Mouse (Mus musculus) embryonic facial prominence, embryonic 11.5 days (tissue): ENCODE measurements around the gene Nanp. TPM values are rescaled to one million over a fixed set of nuclear protein-coding genes. Genes with fewer than 3 reads are reported as not detected.
A peak's percentile ranks its signal among the peaks of the same experiment; 100 is the strongest.

Experiments
- ATAC-seq: fragments of 200-750 bp; cut with Nextera tagmentation; replicated peaks from 2 replicates; pipeline ENCODE4 v1.8.0; 2017; ENCODE audit warnings: low read depth; ENCODE audit not compliant: insufficient number of reproducible peaks, low FRiP score, low TSS enrichment
- DNase-seq: peaks from one replicate; pipeline ENCODE4 v3.0.0-alpha.2; 2015; ENCODE audit warnings: low spot score
- H3K27ac ChIP-seq: fragments of 300-500 bp; sonication (generic); replicated peaks from 2 replicates; pipeline ENCODE4 v1.5.1; 2014; ENCODE audit warnings: mild to moderate bottlenecking, low read depth, low read length, control low read depth
- H3K27me3 ChIP-seq: fragments of 300-500 bp; sonication (generic); 2 replicates; pipeline ENCODE4 v1.6.1; 2014; ENCODE audit warnings: mild to moderate bottlenecking, low read length, moderate library complexity, mixed read lengths; ENCODE audit not compliant: control insufficient read depth, insufficient read depth
- H3K36me3 ChIP-seq: fragments of 300-500 bp; sonication (generic); replicated peaks from 2 replicates; pipeline ENCODE4 v1.6.1; 2014; ENCODE audit warnings: low read depth, mild to moderate bottlenecking, low read length, moderate library complexity, mixed read lengths; ENCODE audit not compliant: control insufficient read depth, insufficient read depth
- H3K4me1 ChIP-seq: fragments of 300-500 bp; sonication (generic); 2 replicates; pipeline ENCODE4 v1.6.1; 2014; ENCODE audit warnings: low read length, mixed read lengths; ENCODE audit not compliant: control insufficient read depth, insufficient read depth
- H3K4me2 ChIP-seq: fragments of 300-500 bp; sonication (generic); 2 replicates; pipeline ENCODE4 v1.6.1; 2014; ENCODE audit warnings: low read depth, mild to moderate bottlenecking, control low read depth, low read length, moderate library complexity
- H3K4me3 ChIP-seq: fragments of 300-500 bp; sonication (generic); 2 replicates; pipeline ENCODE4 v1.5.1; 2014; ENCODE audit warnings: low read depth, low read length, control low read depth
- H3K9ac ChIP-seq: fragments of 300-500 bp; sonication (generic); replicated peaks from 2 replicates; pipeline ENCODE4 v1.6.1; 2014; ENCODE audit warnings: mild to moderate bottlenecking, control low read depth, low read length
- H3K9me3 ChIP-seq: fragments of 300-500 bp; sonication (generic); replicated peaks from 2 replicates; pipeline ENCODE4 v1.6.1; 2016; ENCODE audit warnings: mild to moderate bottlenecking, low read length, inconsistent platforms, mixed read lengths; ENCODE audit not compliant: control insufficient read depth
- WGBS: fragments of 180-500 bp; shearing (Covaris S2); extraction: QIAGEN DNeasy Blood & Tissue Kit; methylation state at CpG from one replicate; pipeline ENCODE4 v1.1.7; 2014; 5-methylcytosine and 5-hydroxymethylcytosine counted together
- polyA plus RNA-seq: library from polyadenylated mRNA; unstranded; fragments of >200 nt; fragmentation: Nextera tagmentation; extraction: Ambion mirVana; gene quantifications from 2 replicates; pipeline ENCODE4 v1.2.1, GENCODE M21; 2014

Nanp gene
- 54.3 and 62.0 TPM in 2 replicates for polyA plus RNA-seq

DNA sequence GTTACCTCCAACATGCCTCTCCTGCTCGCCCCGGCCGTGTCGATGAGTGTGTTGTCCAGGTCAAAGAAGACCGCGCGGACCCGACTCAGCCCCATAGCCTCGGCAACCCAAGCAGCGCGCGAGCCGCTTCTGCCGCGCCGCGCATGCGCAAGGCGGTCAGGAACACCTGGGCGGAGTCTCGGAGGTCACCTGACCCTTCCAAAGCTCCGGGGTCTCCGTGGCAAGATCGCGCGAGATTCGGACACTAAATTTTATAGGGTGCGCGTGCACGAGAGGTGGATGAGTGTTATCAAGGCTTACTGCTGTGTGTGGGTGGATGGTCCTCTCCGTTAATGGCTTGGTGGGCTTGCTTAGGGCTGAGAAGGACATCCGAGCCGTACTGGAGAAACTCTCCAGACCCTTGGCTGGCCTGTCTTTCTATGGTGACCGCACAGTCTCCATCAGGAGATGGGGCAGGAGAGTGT is at the start of gene Nanp, which contains the start of gene Ninl:
TSS of gene Nanp (minus strand) at position 167 of the 464 bp plus-strand sequence.
TSS of gene Ninl (minus strand) at position 151 of the 464 bp plus-strand sequence.
- Histone ChIP-seq H3K9me3 (no peaks in the 10 kb centered on the region), H3K4me3 (peak within 1 kb of the TSS; percentile 86), H3K36me3 (no peaks in the 10 kb centered on the region), H3K4me2 (peak within 1 kb of the TSS; percentile 68), H3K27ac (peak within 1 kb of the TSS; percentile 25; the same call in 1 of the 2 replicates), H3K9ac (peak within 1 kb of the TSS; percentile 99), H3K4me1 (no peaks in the 10 kb centered on the region; the same call in 1 of the 2 replicates), H3K27me3 (no peaks in the 10 kb centered on the region)
- WGBS: 2% methylated on average over 34 of the region's 34 CpGs
- peak; percentile 96 for DNase-seq
- ATAC-seq: peak; percentile 92

DNA sequence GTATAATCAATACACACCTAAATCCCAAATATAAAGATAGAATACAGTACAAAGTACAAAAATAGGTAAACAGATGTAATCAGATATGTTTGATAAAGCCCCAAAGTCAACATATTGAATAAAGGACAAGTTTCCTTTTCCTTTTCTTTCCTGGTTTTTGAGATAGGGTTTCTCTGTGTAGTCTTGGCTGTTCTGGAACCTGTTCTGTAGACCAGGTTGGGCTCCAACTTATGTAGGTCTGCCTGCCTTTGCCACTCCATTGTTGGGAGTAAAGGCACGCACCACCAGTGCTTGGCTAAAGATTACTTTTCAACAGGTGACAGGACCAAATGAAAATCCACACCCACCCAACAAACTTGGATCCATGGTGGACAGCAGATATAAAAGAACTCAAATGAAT is 17.4 kb upstream of the Nanp start:
- Histone ChIP-seq H3K36me3 (no peaks in the 10 kb centered on the region), H3K27ac (no peak overlapping the region), H3K27me3 (no peaks in the 10 kb centered on the region), H3K4me1 (no peaks in the 10 kb centered on the region), H3K4me3 (no peak overlapping the region), H3K9ac (no peak overlapping the region), H3K4me2 (no peak overlapping the region), H3K9me3 (no peaks in the 10 kb centered on the region)
- no peak for DNase-seq
- WGBS: 86% methylated on average over 1 of the region's 1 CpGs
- ATAC-seq: no peak

DNA sequence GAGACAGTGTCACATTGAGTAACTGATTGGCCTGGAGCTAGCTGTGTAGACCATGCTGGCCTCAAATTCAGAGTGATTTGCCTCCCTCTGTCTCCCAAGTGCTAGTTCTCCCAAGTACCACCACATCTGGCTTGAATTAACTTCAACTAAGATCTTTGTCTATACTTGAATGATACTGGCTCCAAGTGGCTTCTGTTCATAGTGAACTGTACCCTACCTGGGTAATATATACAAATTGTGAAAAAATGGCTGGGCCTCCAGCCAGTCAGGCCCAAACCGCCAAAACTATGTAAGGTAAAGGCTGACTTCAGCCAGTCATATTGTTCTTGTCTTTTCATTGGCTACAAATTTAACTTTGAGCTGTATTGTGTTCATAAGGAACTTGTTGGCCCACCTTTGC is 1.2 kb upstream of the Nanp start:
- Histone ChIP-seq H3K4me1 (no peaks in the 10 kb centered on the region; the same call in 1 of the 2 replicates), H3K27ac (no peak overlapping the region), H3K4me2 (no peak overlapping the region), H3K4me3 (no peak overlapping the region), H3K9me3 (no peaks in the 10 kb centered on the region), H3K27me3 (no peaks in the 10 kb centered on the region), H3K36me3 (no peaks in the 10 kb centered on the region), H3K9ac (no peak overlapping the region)
- ATAC-seq (no peak), DNase-seq (no peak)
- 86% methylated on average over 1 of the region's 1 CpGs for WGBS

DNA sequence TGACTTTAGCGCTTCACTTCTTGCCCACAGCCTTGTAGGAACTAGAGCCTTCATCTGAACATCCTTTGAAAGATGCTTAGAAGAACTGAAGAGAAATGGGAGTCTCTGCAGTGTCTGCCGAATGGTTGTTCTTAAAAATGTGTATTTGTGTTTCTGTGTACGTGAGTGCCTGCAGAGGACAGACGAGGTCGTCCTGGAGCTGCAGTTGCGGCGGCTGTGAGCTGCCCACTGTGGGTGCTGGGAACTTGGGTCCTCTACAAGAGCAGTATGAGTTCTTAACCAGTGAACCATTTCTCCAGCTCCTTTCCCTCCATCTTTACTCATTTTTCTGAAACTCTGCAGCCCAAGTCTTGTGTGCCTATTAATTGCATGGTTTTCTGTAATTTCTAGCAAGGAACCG is 528 bp upstream of the Nanp start:
- H3K27ac ChIP-seq: no peak overlapping the region

DNA sequence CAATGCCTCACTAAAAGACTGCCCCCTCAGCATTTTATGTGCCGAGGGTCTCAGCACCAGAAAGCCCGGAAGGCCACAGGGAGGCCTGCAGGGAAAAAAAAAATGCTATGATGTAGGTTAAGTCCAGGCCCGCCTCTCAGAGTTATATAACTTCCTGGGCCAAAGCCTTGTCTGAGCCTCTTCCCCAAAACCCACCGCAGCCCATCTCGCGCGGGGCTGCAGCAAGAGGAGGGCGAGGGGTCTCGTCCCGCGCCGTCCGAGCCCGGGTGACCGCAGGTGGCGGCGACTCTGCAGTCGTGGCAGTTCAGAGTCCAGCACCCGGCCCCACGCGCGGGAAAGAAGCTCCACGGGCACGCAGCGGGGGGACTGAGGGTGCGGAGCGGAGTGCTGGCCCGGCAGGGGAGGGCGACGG is 381 bp downstream of the Nanp start:
- peak overlapping the region; percentile 99 for H3K9ac ChIP-seq
- peak overlapping the region; percentile 86 for H3K4me3 ChIP-seq
- no peaks in the 10 kb centered on the region; the same call in 1 of the 2 replicates for H3K4me1 ChIP-seq
- DNase-seq (no peak), ATAC-seq (peak; percentile 79; the same call in 1 of the 2 replicates)
- H3K27me3 ChIP-seq: no peaks in the 10 kb centered on the region
- H3K27ac ChIP-seq: peak overlapping the region; percentile 25; the same call in 1 of the 2 replicates
- H3K36me3 ChIP-seq: no peaks in the 10 kb centered on the region
- H3K9me3 ChIP-seq: no peaks in the 10 kb centered on the region
- peak overlapping the region; percentile 68 for H3K4me2 ChIP-seq
- 1% methylated on average over 30 of the region's 30 CpGs for WGBS

More for the DNA sequence above, 528 bp upstream of the Nanp start:
- DNase-seq (no peak), ATAC-seq (peak; percentile 8; the same call in 1 of the 2 replicates)
- Histone ChIP-seq H3K4me2 (peak overlapping the region; percentile 52), H3K9ac (peak overlapping the region; percentile 99), H3K27me3 (no peaks in the 10 kb centered on the region), H3K36me3 (no peaks in the 10 kb centered on the region), H3K4me1 (no peaks in the 10 kb centered on the region; the same call in 1 of the 2 replicates), H3K9me3 (no peaks in the 10 kb centered on the region), H3K4me3 (peak overlapping the region; percentile 86)
- 53% methylated on average over 8 of the region's 8 CpGs for WGBS

DNA sequence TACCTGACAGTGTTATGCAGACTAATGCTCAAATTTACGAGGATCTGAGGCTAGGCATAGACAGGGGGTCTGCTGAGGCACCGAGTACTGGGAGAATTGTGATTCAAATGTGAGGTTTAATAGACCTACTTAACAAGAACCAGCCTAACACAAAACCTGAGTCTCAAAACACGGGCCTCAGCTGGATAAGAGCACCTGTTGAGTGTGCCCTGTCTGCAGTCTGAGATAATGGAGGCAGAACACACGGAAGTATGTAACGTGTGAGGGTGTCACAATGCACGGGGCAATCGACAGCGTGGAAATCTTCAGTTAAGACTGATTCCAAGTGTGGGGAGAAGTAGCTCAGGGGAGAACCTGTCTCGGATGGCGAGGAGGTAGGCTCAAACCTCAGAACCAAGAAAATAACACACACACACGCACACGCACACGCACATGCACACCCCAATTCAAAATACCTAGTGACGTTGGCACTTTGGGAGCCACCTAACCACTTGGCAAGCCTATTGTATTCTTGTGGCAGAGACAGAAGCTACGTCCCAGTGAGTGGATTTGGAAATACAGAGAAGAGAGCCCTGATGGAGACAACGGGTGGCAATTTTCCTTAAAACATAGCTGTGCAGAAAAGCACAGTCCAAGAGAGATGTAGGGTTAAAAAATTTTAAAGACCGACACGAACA is 1.2 kb downstream of the Nanp start:
- no peak for ATAC-seq
- Histone ChIP-seq H3K27me3 (no peaks in the 10 kb centered on the region), H3K36me3 (no peaks in the 10 kb centered on the region), H3K4me1 (no peaks in the 10 kb centered on the region; the same call in 1 of the 2 replicates), H3K27ac (no peak overlapping the region), H3K9me3 (no peaks in the 10 kb centered on the region), H3K4me3 (peak overlapping the region; percentile 86), H3K9ac (peak overlapping the region; percentile 99), H3K4me2 (peak overlapping the region; percentile 68)
- no peak for DNase-seq
- WGBS: 68% methylated on average over 18 of the region's 18 CpGs

DNA sequence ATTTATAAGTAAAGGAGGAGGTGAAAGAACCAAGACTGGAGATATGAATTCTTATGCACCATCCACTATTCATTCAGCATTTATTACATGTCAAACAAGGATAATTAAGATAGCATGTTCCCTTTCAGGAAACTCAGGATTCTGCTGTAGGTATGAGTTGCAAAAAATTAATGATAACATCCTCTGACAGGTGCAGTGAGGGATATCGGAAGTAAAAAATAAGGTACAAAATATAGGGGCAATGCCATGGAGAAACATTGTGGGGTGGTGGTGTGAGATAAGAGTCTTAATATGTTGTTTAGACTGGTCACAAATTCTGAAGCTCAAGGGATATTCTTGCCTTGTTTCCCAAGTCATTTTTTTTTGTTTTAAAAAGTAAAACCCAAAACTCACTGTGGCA is 1.9 kb downstream of the Nanp start:
- H3K36me3 ChIP-seq: no peaks in the 10 kb centered on the region
- ATAC-seq: no peak
- no peak overlapping the region for H3K9ac ChIP-seq
- no peak for DNase-seq
- no peaks in the 10 kb centered on the region for H3K9me3 ChIP-seq
- no peak overlapping the region for H3K4me3 ChIP-seq
- no peak overlapping the region for H3K4me2 ChIP-seq
- 96% methylated on average over 1 of the region's 1 CpGs for WGBS
- no peak overlapping the region for H3K27ac ChIP-seq
- H3K27me3 ChIP-seq: no peaks in the 10 kb centered on the region
- H3K4me1 ChIP-seq: no peaks in the 10 kb centered on the region; the same call in 1 of the 2 replicates

DNA sequence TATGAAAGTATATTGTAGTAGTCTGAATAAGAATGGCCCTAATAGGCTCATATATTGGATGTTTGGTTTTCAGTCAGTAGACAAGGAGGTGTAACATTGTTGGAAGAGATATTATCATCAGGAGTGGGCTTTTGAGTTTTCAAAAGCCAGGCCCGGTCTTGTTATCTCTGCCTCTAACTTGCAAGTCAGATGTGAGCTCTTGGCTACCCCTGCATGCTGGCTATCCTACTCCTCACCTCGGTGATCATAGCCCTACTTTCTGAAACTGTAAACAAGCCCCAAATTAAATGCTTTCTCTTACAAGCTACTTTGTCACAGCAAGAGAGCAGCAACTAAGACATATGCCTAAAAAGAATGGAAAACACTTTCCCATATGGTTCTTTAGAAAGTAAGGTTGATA is 2.5 kb downstream of the Nanp start:
- Histone ChIP-seq H3K9ac (no peak overlapping the region), H3K4me1 (no peaks in the 10 kb centered on the region; the same call in 1 of the 2 replicates), H3K27me3 (no peaks in the 10 kb centered on the region), H3K27ac (no peak overlapping the region), H3K9me3 (no peaks in the 10 kb centered on the region), H3K4me2 (no peak overlapping the region), H3K36me3 (no peaks in the 10 kb centered on the region), H3K4me3 (no peak overlapping the region)
- DNase-seq: no peak
- ATAC-seq: no peak
- 89% methylated on average over 2 of the region's 2 CpGs for WGBS
